Mouse (Mus musculus): ENCODE results near the gene Vstm2l. TPM values are rescaled to one million over a fixed set of nuclear protein-coding genes. Genes with fewer than 3 reads are reported as not detected.

Gene Vstm2l
- polyA plus RNA-seq, 1 experiment, result not detected

GRCm38 (mm10) chr2:157921551-157921950 lies 7.1 kb downstream of the Vstm2l start:
- no peak for TF ChIP-seq GATA1 (IDR thresholded peaks at IDR 0.05; ENCODE audit: low read length)

DNA sequence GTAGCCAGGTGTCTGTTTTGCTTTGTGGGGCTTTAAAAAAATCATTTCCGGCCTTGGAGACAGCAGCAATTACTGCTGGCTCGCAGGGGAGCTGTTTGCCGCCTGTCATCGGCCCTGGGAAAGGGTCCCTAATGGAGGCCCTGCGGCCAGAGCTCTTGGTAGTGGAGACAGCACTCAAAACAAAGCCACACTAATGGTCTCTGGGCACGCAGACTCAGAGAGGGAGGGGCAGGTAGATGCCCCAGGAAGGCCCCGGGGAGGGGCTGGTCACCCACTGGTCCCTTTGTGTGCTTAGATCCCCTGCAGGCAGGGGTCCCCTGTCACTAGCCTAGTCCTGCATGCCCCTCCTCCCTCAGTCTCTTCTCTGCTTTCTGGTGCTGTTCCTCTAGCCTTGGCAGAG lies 9.0 kb downstream of the Vstm2l start:
- no peak for TF ChIP-seq GATA1 (IDR thresholded peaks at IDR 0.05; ENCODE audit: low read length)

DNA sequence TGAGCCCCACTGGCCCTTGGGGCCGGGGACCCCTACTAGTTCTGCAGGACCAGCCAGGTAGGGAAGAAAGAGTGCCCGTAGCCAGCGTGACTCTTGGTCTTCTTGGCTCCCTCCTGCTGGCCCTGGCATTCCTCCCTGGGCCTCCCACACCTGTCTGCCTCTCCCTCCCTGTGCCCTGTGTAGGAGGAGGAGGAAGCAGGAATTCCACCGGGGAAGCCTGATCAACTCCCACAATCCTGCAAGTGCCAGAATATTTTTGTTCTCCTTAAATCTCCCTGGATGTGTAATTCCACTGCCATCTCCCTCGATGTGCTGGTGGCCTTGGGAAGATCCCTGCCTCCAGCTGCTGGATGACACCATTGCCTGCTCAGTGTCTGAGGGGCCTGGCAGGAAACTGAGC lies 10.1 kb downstream of the Vstm2l start:
- no peak for TF ChIP-seq GATA1 (IDR thresholded peaks at IDR 0.05; ENCODE audit: low read length)

GRCm38 (mm10) chr2:157926502-157926901 lies 12.0 kb downstream of the Vstm2l start:
- no peak for TF ChIP-seq GATA1 (IDR thresholded peaks at IDR 0.05; ENCODE audit: low read length)

DNA sequence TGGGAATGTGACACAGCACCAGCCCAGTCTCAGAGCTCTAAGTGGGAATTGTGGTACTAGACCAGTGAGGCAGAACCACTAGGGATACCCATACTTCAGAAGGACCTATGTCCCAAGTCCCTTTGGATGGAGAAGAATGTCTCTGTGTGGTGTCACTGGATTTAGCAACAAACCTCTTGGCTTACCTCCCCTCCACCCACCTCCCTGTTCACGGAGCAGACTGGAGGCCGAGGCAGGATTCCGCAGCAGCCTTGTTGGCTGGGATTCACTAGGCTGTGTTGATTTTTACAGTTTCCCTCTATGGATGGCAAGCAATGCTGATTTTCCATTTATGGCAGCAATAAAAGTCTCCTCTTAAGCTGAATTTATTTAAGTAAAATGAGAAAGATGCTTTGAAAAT lies 12.5 kb downstream of the Vstm2l start:
- TF ChIP-seq GATA1 (IDR thresholded peaks at IDR 0.05; ENCODE audit: low read length), result no peak

DNA sequence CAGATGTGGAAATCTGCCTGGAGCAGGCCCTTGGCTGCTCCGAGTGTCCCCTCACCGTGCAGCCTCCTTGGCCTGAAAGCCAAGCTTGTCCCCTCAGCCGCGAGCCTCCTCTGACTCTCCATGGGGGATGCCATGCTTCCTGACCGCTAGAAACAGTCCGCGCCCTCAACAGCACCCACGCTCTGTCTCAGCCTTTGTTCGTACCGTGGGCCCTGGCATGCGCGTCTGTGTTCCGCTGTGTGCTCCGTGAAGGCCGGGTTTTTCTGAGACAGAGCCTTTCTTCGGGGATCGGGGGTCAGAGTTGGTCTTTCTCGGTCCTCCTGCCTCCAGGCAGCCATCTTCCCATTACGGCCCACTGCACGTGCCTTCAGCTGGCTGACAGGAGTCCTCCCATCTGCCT lies 12.9 kb downstream of the Vstm2l start:
- TF ChIP-seq GATA1 (IDR thresholded peaks at IDR 0.05; ENCODE audit: low read length), result no peak

DNA sequence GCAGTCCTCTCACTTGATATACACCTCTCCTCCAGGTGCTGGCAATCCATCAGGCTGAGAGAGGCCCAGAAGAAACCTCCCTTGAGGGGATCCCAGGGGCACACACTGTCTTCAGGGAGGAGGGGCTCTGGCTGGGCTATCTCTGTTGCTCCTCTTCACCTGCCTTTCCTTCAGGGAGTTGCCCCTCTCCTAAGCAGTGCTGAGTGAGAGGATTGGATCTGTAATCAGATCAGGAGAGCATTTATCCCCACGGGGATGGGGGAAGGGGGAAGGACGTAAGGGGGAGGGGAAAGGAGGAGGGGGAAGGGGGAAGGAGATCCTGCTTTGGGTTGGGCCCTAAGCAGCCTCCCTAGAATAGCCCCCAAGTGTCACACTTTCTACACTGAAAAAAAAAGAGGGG lies 13.4 kb downstream of the Vstm2l start:
- no peak for TF ChIP-seq GATA1 (IDR thresholded peaks at IDR 0.05; ENCODE audit: low read length)

DNA sequence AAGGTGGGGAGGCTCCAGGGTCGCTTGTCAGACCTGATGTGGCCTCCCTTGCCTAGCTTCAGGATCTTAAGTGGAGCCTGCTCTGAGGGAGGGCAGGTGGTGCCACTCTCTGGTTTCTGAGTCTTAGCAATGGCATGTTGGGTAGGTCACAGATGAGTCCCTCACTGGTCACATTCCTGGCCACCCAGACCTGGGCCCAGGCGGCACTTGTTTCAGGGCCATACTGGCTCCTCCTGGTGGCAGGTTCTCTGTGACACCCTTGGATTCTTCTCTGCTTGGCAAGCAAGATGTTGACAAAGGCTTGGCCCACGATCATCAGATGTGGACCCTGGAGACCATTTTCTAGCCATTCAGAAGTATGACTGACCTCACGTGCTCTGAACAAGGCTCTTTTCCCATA lies 18.2 kb downstream of the Vstm2l start:
- no peak for TF ChIP-seq GATA1 (IDR thresholded peaks at IDR 0.05; ENCODE audit: low read length)

DNA sequence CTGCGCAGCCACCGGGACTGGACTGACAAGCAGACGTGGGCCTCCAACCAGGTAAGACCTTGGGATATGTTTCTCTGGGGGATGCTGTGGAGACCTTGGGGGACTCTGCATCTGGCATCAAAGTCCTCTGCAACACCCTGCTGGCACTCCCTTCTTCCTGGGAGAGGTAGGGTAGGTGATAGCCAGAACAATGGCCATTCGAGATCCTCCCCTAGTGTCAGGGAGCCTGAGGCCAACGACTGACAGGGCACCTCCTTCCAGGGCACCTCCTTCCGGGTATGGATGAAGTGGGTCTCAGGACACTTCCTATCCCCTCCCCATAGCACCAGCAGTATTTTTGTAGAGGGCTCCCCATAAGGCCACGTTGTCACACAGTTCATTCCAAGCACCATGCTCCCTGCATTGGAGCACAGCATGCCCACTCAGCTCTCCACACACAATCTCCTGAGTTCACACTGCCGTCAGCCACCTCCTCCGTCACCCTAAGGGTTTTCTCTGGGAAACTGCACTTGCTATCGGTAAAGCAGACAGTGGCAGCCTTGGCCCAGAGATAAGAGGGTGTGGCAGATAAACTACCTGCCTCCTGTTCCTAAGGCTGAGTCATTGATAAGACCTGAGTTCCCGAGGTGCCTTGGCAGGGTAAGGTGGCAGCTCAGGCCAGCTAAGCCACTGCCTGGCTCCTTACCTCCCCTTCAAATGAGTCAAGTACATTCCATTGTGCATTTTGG lies 21.2 kb downstream of the Vstm2l start:
- TF ChIP-seq GATA1 (IDR thresholded peaks at IDR 0.05; ENCODE audit: low read length), result peak; percentile 6

- no peak for TF ChIP-seq GATA1 (IDR thresholded peaks at IDR 0.05; ENCODE audit: low read length)
Observed at GRCm38 (mm10) chr2:157936676-157937075, 22.2 kb downstream of the Vstm2l start.

DNA sequence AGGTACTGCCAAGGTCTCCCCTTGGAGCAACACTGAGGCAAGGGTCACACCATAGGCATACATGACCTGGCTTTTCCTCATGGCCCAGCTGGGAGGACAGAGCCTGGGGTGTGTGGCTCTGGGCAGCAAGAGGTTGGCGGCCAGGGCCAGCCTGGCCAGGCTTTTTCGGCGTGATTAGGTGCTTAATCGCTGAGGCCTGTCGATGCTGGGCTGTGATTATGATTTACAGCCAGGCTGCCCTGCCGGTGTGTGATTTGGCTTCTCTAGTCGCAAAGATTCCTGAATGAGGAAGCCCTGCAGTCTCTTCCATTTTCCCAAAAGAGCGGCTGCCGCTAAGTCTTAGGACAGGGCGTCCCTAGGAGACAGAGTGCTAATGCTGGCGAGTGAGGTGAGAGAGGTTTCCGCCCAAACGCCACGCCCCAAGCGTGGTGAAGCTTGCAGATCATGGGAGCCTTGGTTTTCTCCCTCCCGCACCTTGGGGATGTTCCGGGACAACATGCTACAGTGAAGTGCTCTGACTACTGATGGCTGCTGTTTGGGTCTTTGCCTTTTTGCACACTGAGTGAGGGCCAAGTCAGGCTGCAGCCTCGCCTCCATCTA lies 26.2 kb downstream of the Vstm2l start:
- no peak for TF ChIP-seq GATA1 (IDR thresholded peaks at IDR 0.05; ENCODE audit: low read length)

DNA sequence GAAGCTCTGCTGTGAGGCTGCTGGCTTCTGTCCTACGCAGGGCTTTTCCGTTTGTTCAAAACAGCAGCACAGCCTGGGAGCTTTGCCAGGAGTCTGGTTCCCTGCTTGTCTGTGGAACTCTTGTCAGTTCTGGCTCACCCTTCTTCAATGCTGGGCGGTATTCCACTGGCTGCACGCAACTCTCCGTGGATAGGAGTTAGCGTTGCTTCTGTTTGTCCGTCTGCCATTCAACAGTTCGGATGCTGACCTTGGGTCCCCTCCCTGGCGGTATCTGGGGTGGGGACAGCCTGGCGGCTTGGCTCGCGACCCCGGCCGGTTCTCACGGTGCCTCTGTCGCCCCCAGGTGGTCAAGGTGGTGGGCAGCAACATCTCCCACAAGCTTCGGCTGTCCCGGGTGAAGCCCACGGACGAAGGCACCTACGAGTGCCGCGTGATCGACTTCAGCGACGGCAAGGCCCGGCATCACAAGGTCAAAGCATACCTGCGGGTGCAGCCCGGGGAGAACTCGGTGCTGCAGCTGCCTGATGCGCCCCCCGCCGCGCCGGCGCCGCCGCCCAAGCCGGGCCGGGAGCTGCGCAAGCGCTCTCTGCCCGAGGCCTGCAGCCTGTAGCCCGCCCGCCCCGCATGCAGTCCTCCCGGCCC lies 29.2 kb downstream of the Vstm2l start:
- no peak for TF ChIP-seq GATA1 (IDR thresholded peaks at IDR 0.05; ENCODE audit: low read length)

- no peak for TF ChIP-seq GATA1 (IDR thresholded peaks at IDR 0.05; ENCODE audit: low read length)
Observed at GRCm38 (mm10) chr2:157944156-157944893, 29.9 kb downstream of the Vstm2l start.

- no peak for TF ChIP-seq GATA1 (IDR thresholded peaks at IDR 0.05; ENCODE audit: low read length)
Observed at GRCm38 (mm10) chr2:157953978-157954377, 39.5 kb downstream of the Vstm2l start.

GRCm38 (mm10) chr2:157957707-157958108 lies 43.3 kb downstream of the Vstm2l start:
- TF ChIP-seq GATA1 (IDR thresholded peaks at IDR 0.05; ENCODE audit: low read length), result no peak

- TF ChIP-seq GATA1 (IDR thresholded peaks at IDR 0.05; ENCODE audit: low read length), result no peak
Observed at GRCm38 (mm10) chr2:157967856-157968255, 53.4 kb downstream of the Vstm2l start.

Data from G1E-ER4 (cell line).